Mouse (Mus musculus): ENCODE results near the gene Tyrp1. TPM values are rescaled to one million over a fixed set of nuclear protein-coding genes. Genes with fewer than 3 reads are reported as not detected.

Gene Tyrp1
- total and polyA plus RNA-seq, 3 experiments = not detected

- H3K27me3 ChIP-seq (ENCODE audit: control insufficient read depth in 1 of 2, insufficient read depth in 2 of 2, low read length in 2 of 2) = no peaks in the 10 kb centered on the region
- no peak overlapping the region for H3K9ac ChIP-seq (ENCODE audit: control insufficient read depth, low read depth, low read length, poor library complexity, severe bottlenecking)
- H3K4me3 ChIP-seq (ENCODE audit: control insufficient read depth in 1 of 2, insufficient read depth in 1 of 2, low read depth in 2 of 2, low read length in 2 of 2) = no peak overlapping the region
- no peaks in the 10 kb centered on the region for H3K4me1 ChIP-seq (ENCODE audit: control insufficient read depth in 1 of 2, insufficient read depth in 2 of 2, low read length in 2 of 2)
- DNase-seq (ENCODE audit: low read depth, low spot score) = no peak
- H3K79me2 ChIP-seq (ENCODE audit: control insufficient read depth, insufficient read depth, low read length, poor library complexity) = no peaks in the 10 kb centered on the region
- H3K9me3 ChIP-seq (replicated peaks; ENCODE audit: insufficient read depth, low read length) = no peaks in the 10 kb centered on the region
- no peaks in the 10 kb centered on the region for H3K36me3 ChIP-seq (ENCODE audit: control insufficient read depth in 1 of 2, insufficient read depth in 2 of 2, low read length in 2 of 2)
- H3K27ac ChIP-seq (ENCODE audit: control insufficient read depth, low read depth, low read length) = no peak overlapping the region
- TF ChIP-seq ZMIZ1 (IDR thresholded peaks at IDR 0.05; ENCODE audit: low read depth, low read length) = no peak
- no peak for TF ChIP-seq MXI1 (IDR thresholded peaks at IDR 0.05; ENCODE audit: low read depth, low read length)
- no peak for TF ChIP-seq MAZ (IDR thresholded peaks at IDR 0.05; ENCODE audit: low read depth, low read length)
- TF ChIP-seq TBP (IDR thresholded peaks at IDR 0.05; ENCODE audit: low read depth, low read length) = no peak
- TF ChIP-seq RAD21 (IDR thresholded peaks at IDR 0.05; ENCODE audit: low read depth, low read length) = no peak
- no peak for TF ChIP-seq HCFC1 (IDR thresholded peaks at IDR 0.05; ENCODE audit: low read depth, low read length)
- no peak for TF ChIP-seq MEF2A (IDR thresholded peaks at IDR 0.05; ENCODE audit: extremely low read depth, insufficient replicate concordance, low read depth, low read length, poor library complexity, severe bottlenecking)
- no peak for TF ChIP-seq USF1 (IDR thresholded peaks at IDR 0.05; ENCODE audit: low read depth, low read length)
- no peak for TF ChIP-seq CHD2 (IDR thresholded peaks at IDR 0.05; ENCODE audit: low read length)
- TF ChIP-seq GABPA (IDR thresholded peaks at IDR 0.05; ENCODE audit: low read depth, low read length) = no peak
- no peak for TF ChIP-seq ZNF384 (IDR thresholded peaks at IDR 0.05; ENCODE audit: low read depth, low read length)
- no peak for TF ChIP-seq ETS1 (IDR thresholded peaks at IDR 0.05; ENCODE audit: low read depth, low read length)
- no peak for TF ChIP-seq RCOR1 (IDR thresholded peaks at IDR 0.05; ENCODE audit: low read depth, low read length)
- no peak for TF ChIP-seq ZKSCAN1 (IDR thresholded peaks at IDR 0.05; ENCODE audit: low read depth, low read length)
These were observed 61.5 kb downstream of the Tyrp1 start for GRCm38 (mm10) chr4:80895278-80895894.

Other genes starting within 250 kb of the Tyrp1 start
- gene Lurap1l, start 76.5 kb downstream of the Tyrp1 start, total RNA-seq (2012; rRNA removed) = not detected in 2 replicates
- gene Lurap1l, start 76.5 kb downstream of the Tyrp1 start, polyA plus RNA-seq (2012; ENCODE audit: insufficient read depth in 1 of 2, insufficient read length in 2 of 2, low read depth in 1 of 2, low replicate concordance in 2 of 2, missing spikeins in 1 of 2) = not detected

Measured in MEL (cell line).